Mouse (Mus musculus) erythroid progenitor cell, adult 5-6 weeks (primary cell): ENCODE results near the gene Bcap29. TPM values are rescaled to one million over a fixed set of nuclear protein-coding genes. Genes with fewer than 3 reads are reported as not detected.
"Not testable (repeated sequence)": the region's sequence is repeated elsewhere in the genome, so short reads cannot be mapped to it uniquely, and the experiment has no call there.

Experiments used
- ATAC-seq: replicated peaks from 2 replicates; pipeline ENCODE4 v1.8.0; 2016; ENCODE audit warnings: moderate number of reproducible peaks, mild to moderate bottlenecking, moderate TSS enrichment, inconsistent platforms; ENCODE audit not compliant: poor library complexity, low FRiP score, severe bottlenecking
- total RNA-seq, 2 experiments: library from RNA; stranded (forward) in 1 of 2; stranded (reverse) in 1 of 2; fragments of 150-400 nt in 1 of 2; fragments of 186-747, 209-891 nt in 1 of 2; gene quantifications; 2 replicates each; pipeline versions ENCODE4 v1.2.3 to v1.2.4; 2015 to 2017; ENCODE audit warnings: low replicate concordance in 2 of 2

Bcap29 gene
- total RNA-seq (2015; ENCODE audit: low replicate concordance) (9.4 and 22.2 TPM in 2 replicates), total RNA-seq (2017; ENCODE audit: low replicate concordance) (6.6 and 10.3 TPM in 2 replicates)

- ATAC-seq = peak; percentile 87
Observed at GRCm38 (mm10) chr12:31634343-31635239, at the start of gene Bcap29. Gene Bcap29, minus strand, starts transcription at chr12:31634658.

- ATAC-seq = no peak
Observed at GRCm38 (mm10) chr12:31667187-31667586, 32.7 kb upstream of the Bcap29 start.

- no peak for ATAC-seq
Observed at GRCm38 (mm10) chr12:31665999-31666398, 31.5 kb upstream of the Bcap29 start.

- ATAC-seq = no peak
Observed at GRCm38 (mm10) chr12:31656841-31657240, 22.4 kb upstream of the Bcap29 start.

- peak; percentile 77 for ATAC-seq
Observed at GRCm38 (mm10) chr12:31654965-31655477, 20.6 kb upstream of the Bcap29 start.

GRCm38 (mm10) chr12:31654197-31654964 lies 19.9 kb upstream of the Bcap29 start, which contains the start of the genes Dus4l and Cog5:
Gene Dus4l, minus strand, starts transcription at chr12:31654826.
Gene Cog5, plus strand, starts transcription at chr12:31654869.
- peak; percentile 96 for ATAC-seq

- no peak for ATAC-seq
Observed at GRCm38 (mm10) chr12:31653611-31654010, 19.2 kb upstream of the Bcap29 start.

GRCm38 (mm10) chr12:31635240-31635607 lies 766 bp upstream of the Bcap29 start:
- no peak for ATAC-seq

- peak; percentile 58 for ATAC-seq
Observed at GRCm38 (mm10) chr12:31633970-31634342, 502 bp downstream of the Bcap29 start.

- not testable (repeated sequence) for ATAC-seq
Observed at GRCm38 (mm10) chr12:31628396-31628795, 6.1 kb downstream of the Bcap29 start.

- ATAC-seq = no peak
Observed at GRCm38 (mm10) chr12:31625016-31625415, 9.4 kb downstream of the Bcap29 start.

GRCm38 (mm10) chr12:31620106-31620505 lies 14.4 kb downstream of the Bcap29 start:
- ATAC-seq = no peak

GRCm38 (mm10) chr12:31613353-31613752 lies 21.1 kb downstream of the Bcap29 start:
- ATAC-seq = no peak

- no peak for ATAC-seq
Observed at GRCm38 (mm10) chr12:31608138-31608537, 26.3 kb downstream of the Bcap29 start.

- ATAC-seq = no peak
Observed at GRCm38 (mm10) chr12:31604894-31605293, 29.6 kb downstream of the Bcap29 start.

GRCm38 (mm10) chr12:31603586-31603985 lies 30.9 kb downstream of the Bcap29 start:
- no peak for ATAC-seq

GRCm38 (mm10) chr12:31594296-31594695 lies 40.2 kb downstream of the Bcap29 start:
- ATAC-seq = no peak

GRCm38 (mm10) chr12:31592011-31592410 lies 42.4 kb downstream of the Bcap29 start:
- ATAC-seq = no peak

- ATAC-seq = no peak
Observed at GRCm38 (mm10) chr12:31583726-31584125, 50.7 kb downstream of the Bcap29 start.

- ATAC-seq = no peak
Observed at GRCm38 (mm10) chr12:31582081-31582480, 52.4 kb downstream of the Bcap29 start.
